Mouse (Mus musculus): ENCODE results near the gene Traf7.

DNA sequence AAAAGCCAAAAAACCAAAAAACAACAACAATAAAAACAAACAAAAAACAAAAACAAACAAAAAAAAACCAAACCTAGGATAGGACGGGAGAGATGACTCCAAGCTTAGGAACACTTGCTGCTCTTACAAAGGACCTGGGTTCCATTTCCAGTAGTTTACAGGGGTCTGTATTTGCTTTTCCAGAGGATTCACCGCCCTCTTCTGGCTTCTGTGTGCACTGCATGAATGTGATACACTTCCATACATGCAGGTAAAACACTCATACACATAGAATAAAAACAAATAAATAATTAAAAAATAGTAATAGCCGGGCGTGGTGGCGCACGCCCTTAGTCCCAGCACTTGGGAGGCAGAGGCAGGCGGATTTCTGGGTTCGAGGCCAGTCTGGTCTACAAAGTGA, 11.2 kb upstream of the Traf7 start:
- TF ChIP-seq ETS1 (IDR thresholded peaks at IDR 0.05; ENCODE audit: low read depth, low read length), result no peak
- TF ChIP-seq SIN3A (IDR thresholded peaks at IDR 0.05; ENCODE audit: low read length), result no peak
- no peak for TF ChIP-seq ELF1 (IDR thresholded peaks at IDR 0.05; ENCODE audit: low read depth, low read length)
- TF ChIP-seq ZKSCAN1 (IDR thresholded peaks at IDR 0.05; ENCODE audit: low read depth, low read length), result no peak
- TF ChIP-seq GABPA (IDR thresholded peaks at IDR 0.05; ENCODE audit: low read depth, low read length), result no peak
- TF ChIP-seq EP300 (IDR thresholded peaks at IDR 0.05; ENCODE audit: low read depth in 1 of 2, low read length in 2 of 2), result no peak
- no peak for TF ChIP-seq USF1 (IDR thresholded peaks at IDR 0.05; ENCODE audit: low read depth, low read length)
- no peak for TF ChIP-seq HCFC1 (IDR thresholded peaks at IDR 0.05; ENCODE audit: low read depth, low read length)
- TF ChIP-seq MAX (IDR thresholded peaks at IDR 0.05; ENCODE audit: low read length), result no peak
- TF ChIP-seq POLR2A (IDR thresholded peaks at IDR 0.05; ENCODE audit: control insufficient read depth in 1 of 2, insufficient read depth in 1 of 2, low read depth in 1 of 2, low read length in 2 of 2, poor library complexity in 1 of 2), result no peak
